14 mouse cellular contexts compared by ENCODE assay signal in genomic region chr2:146694041-146694440, GRCm38 (mm10).
DNase-seq lines count a peak whose midpoint lies in the region; ATAC-seq and TF ChIP-seq lines count a peak whose summit lies in the region.
"Had no signal": no experiment of that assay in that cellular context is flagged by ENCODE, and none has a peak within 500 bp of the region (broad histone marks: within the 10 kb centered on the region; RNA-seq: fewer than 3 reads in every experiment).

No protein-coding gene starts in this region.

- H3K4me1 ChIP-seq in intestine, embryonic 14.5 days (replicated peaks; ENCODE audit: control insufficient read depth, insufficient read depth, low read length), result no peaks in the 10 kb centered on the region
- no peaks in the 10 kb centered on the region for H3K4me1 ChIP-seq in intestine, embryonic 15.5 days (replicated peaks)
- peaks cover 4% of the 10 kb centered on the region; the same call in 1 of the 2 replicates for H3K4me1 ChIP-seq in forebrain, embryonic 14.5 days (ENCODE audit: control insufficient read depth, insufficient read depth, low read length)
- peaks cover 10% of the 10 kb centered on the region; the same call in 1 of the 2 replicates for H3K4me1 ChIP-seq in limb, embryonic 14.5 days (ENCODE audit: control insufficient read depth, insufficient read depth, low read length)
- H3K4me1 ChIP-seq: liver, embryonic 12.5 days had no signal

- no peaks in the 10 kb centered on the region for H3K27me3 ChIP-seq in intestine, embryonic 14.5 days (replicated peaks; ENCODE audit: control insufficient read depth, insufficient read depth, low read length)
- no peaks in the 10 kb centered on the region for H3K27me3 ChIP-seq in intestine, embryonic 15.5 days (replicated peaks)
- H3K27me3 ChIP-seq in forebrain, embryonic 14.5 days (replicated peaks; ENCODE audit: control insufficient read depth, insufficient read depth, low read length), result peaks cover 6% of the 10 kb centered on the region
- H3K27me3 ChIP-seq in limb, embryonic 14.5 days (ENCODE audit: control insufficient read depth, insufficient read depth, low read length), result no peaks in the 10 kb centered on the region
- H3K27me3 ChIP-seq: liver, embryonic 12.5 days had no signal

- no peak for ATAC-seq in intestine, embryonic 14.5 days (replicated peaks; ENCODE audit: low FRiP score, low TSS enrichment, low read depth)
- ATAC-seq in intestine, embryonic 15.5 days, result no peak
- peak; percentile 46; the same call in 1 of the 2 replicates for ATAC-seq in forebrain, embryonic 14.5 days
- peak; percentile 71 for ATAC-seq in limb, embryonic 14.5 days (ENCODE audit: low FRiP score, low read depth)
- ATAC-seq: liver, embryonic 12.5 days had no signal

- TF ChIP-seq POLR2A in limb, embryonic 14.5 days (IDR thresholded peaks at IDR 0.05; ENCODE audit: borderline replicate concordance, extremely low read depth, insufficient read depth, insufficient read length), result no peak

- 56% methylated on average over 5 of the region's 5 CpGs for WGBS in intestine, embryonic 14.5 days
- WGBS in intestine, embryonic 15.5 days, result 60% methylated on average over 5 of the region's 5 CpGs
- under 1% methylated on average over 5 of the region's 5 CpGs for WGBS in forebrain, embryonic 14.5 days
- 17% methylated on average over 5 of the region's 5 CpGs for WGBS in limb, embryonic 14.5 days

- H3K36me3 ChIP-seq in intestine, embryonic 14.5 days (ENCODE audit: control insufficient read depth, insufficient read depth, low read length), result no peaks in the 10 kb centered on the region
- H3K36me3 ChIP-seq in intestine, embryonic 15.5 days, result no peaks in the 10 kb centered on the region
- H3K36me3 ChIP-seq in forebrain, embryonic 14.5 days (ENCODE audit: control insufficient read depth, insufficient read depth, low read length), result no peaks in the 10 kb centered on the region
- no peaks in the 10 kb centered on the region for H3K36me3 ChIP-seq in limb, embryonic 14.5 days (ENCODE audit: control insufficient read depth, insufficient read depth, low read length)
- H3K36me3 ChIP-seq: liver, embryonic 12.5 days had no signal

- no peak overlapping the region for H3K4me3 ChIP-seq in intestine, embryonic 14.5 days (ENCODE audit: low read depth, low read length)
- H3K4me3 ChIP-seq in intestine, embryonic 15.5 days (replicated peaks), result no peak overlapping the region
- no peak overlapping the region for H3K4me3 ChIP-seq in forebrain, embryonic 14.5 days (ENCODE audit: low read depth, low read length)
- H3K4me3 ChIP-seq in limb, embryonic 14.5 days (replicated peaks; ENCODE audit: low read length), result no peak overlapping the region
- H3K4me3 ChIP-seq: liver, embryonic 12.5 days had no signal

- no peak overlapping the region for H3K9ac ChIP-seq in intestine, embryonic 14.5 days (ENCODE audit: low read length)
- no peak overlapping the region for H3K9ac ChIP-seq in intestine, embryonic 15.5 days
- no peak overlapping the region for H3K9ac ChIP-seq in forebrain, embryonic 14.5 days (ENCODE audit: low read length)
- no peak overlapping the region for H3K9ac ChIP-seq in limb, embryonic 14.5 days (ENCODE audit: low read depth, low read length, severe bottlenecking)
- H3K9ac ChIP-seq: liver, embryonic 12.5 days had no signal

- no peak overlapping the region for H3K4me2 ChIP-seq in intestine, embryonic 14.5 days (ENCODE audit: low read length)
- H3K4me2 ChIP-seq in intestine, embryonic 15.5 days (replicated peaks), result no peak overlapping the region
- H3K4me2 ChIP-seq in forebrain, embryonic 14.5 days (ENCODE audit: low read length), result peak overlapping the region; percentile 10; the same call in 1 of the 2 replicates
- H3K4me2 ChIP-seq in limb, embryonic 14.5 days (replicated peaks; ENCODE audit: low read depth, low read length, severe bottlenecking), result 0 out of 2 replicates have a peak overlapping the region, but pooled peaks have one; percentile 10
- H3K4me2 ChIP-seq: liver, embryonic 12.5 days had no signal

- no peak overlapping the region for H3K27ac ChIP-seq in intestine, embryonic 14.5 days (ENCODE audit: low read depth)
- H3K27ac ChIP-seq in intestine, embryonic 15.5 days, result no peak overlapping the region
- no peak overlapping the region for H3K27ac ChIP-seq in forebrain, embryonic 14.5 days (ENCODE audit: low read depth, low read length)
- no peak overlapping the region for H3K27ac ChIP-seq in limb, embryonic 14.5 days (replicated peaks; ENCODE audit: low read depth, low read length)
- H3K27ac ChIP-seq: kidney, postnatal 0 days; liver, embryonic 12.5 days had no signal

- peak; percentile 21 for DNase-seq in intestine, embryonic 14.5 days (ENCODE audit: low spot score)
- peak; percentile 36 for DNase-seq in forebrain, embryonic 14.5 days (ENCODE audit: low spot score)
- no peak for DNase-seq in limb, embryonic 14.5 days (ENCODE audit: low spot score)
- DNase-seq in retina, embryonic 14.5 days (ENCODE audit: low spot score), result peak; percentile 10
- DNase-seq in cerebellum, postnatal 4 days (ENCODE audit: low spot score in 2 of 2), result no peak
- no peak for DNase-seq in c-Kit-positive CD71-positive TER-119-positive erythroid progenitor cells, embryonic 14.5 days (ENCODE audit: low spot score)
- no peak for DNase-seq in kidney, postnatal 4 days
- DNase-seq: B cell, adult 2 months; cerebellum, postnatal 10 days; lung, postnatal 14 days; thymus, adult 2 months had no signal

- H3K9me3 ChIP-seq in intestine, embryonic 14.5 days (ENCODE audit: control insufficient read depth, low read length), result no peaks in the 10 kb centered on the region
- H3K9me3 ChIP-seq in intestine, embryonic 15.5 days, result no peaks in the 10 kb centered on the region
- H3K9me3 ChIP-seq in forebrain, embryonic 14.5 days (replicated peaks; ENCODE audit: control insufficient read depth, low read length), result no peaks in the 10 kb centered on the region
- H3K9me3 ChIP-seq in limb, embryonic 14.5 days (ENCODE audit: control insufficient read depth, low read length), result no peaks in the 10 kb centered on the region; the same call in 1 of the 2 replicates
- H3K9me3 ChIP-seq: liver, embryonic 12.5 days had no signal

Comparison
In these comparisons a context has a peak if more than half of its experiments do, and no peak if none do; other contexts are left out.
1. ATAC-seq: peak in forebrain, embryonic 14.5 days (single experiment) and limb, embryonic 14.5 days (single experiment); none in intestine, embryonic 14.5 days (single experiment) and intestine, embryonic 15.5 days (single experiment).
2. DNase-seq: peak in intestine, embryonic 14.5 days (single experiment), forebrain, embryonic 14.5 days (single experiment) and retina, embryonic 14.5 days (single experiment); none in limb, embryonic 14.5 days (single experiment), cerebellum, postnatal 4 days (0 of 2), c-Kit-positive CD71-positive TER-119-positive erythroid progenitor cells, embryonic 14.5 days (single experiment) and kidney, postnatal 4 days (0 of 2).
3. H3K4me2 ChIP-seq: peak in forebrain, embryonic 14.5 days (single experiment) and limb, embryonic 14.5 days (single experiment); none in intestine, embryonic 14.5 days (single experiment) and intestine, embryonic 15.5 days (single experiment).